Mouse (Mus musculus) hindbrain, embryonic 13.5 days (tissue): Measurements from ENCODE around the gene Ebpl. TPM values are rescaled to one million over a fixed set of nuclear protein-coding genes. Genes with fewer than 3 reads are reported as not detected.

Experiments used
- ATAC-seq: fragments of 200-750 bp; cut with Nextera tagmentation; 2 replicates; pipeline ENCODE4 v1.8.0; 2017; ENCODE audit warnings: moderate TSS enrichment; ENCODE audit not compliant: low FRiP score
- H3K27ac ChIP-seq: fragments of 300-500 bp; sonication (generic); 2 replicates; pipeline ENCODE4 v1.5.1; 2015; ENCODE audit warnings: inconsistent platforms, mild to moderate bottlenecking, moderate library complexity
- H3K27me3 ChIP-seq: fragments of 300-500 bp; sonication (generic); 2 replicates; pipeline ENCODE4 v1.6.1; 2015; ENCODE audit warnings: mild to moderate bottlenecking, inconsistent platforms
- H3K36me3 ChIP-seq: fragments of 300-500 bp; sonication (generic); 2 replicates; pipeline ENCODE4 v1.6.1; 2015; ENCODE audit warnings: mild to moderate bottlenecking, inconsistent platforms
- H3K4me1 ChIP-seq: fragments of 300-500 bp; sonication (generic); replicated peaks from 2 replicates; pipeline ENCODE4 v1.6.1; 2015; ENCODE audit warnings: inconsistent platforms
- H3K4me2 ChIP-seq: fragments of 300-500 bp; sonication (generic); 2 replicates; pipeline ENCODE4 v1.6.1; 2015; ENCODE audit warnings: inconsistent platforms, mild to moderate bottlenecking, moderate library complexity
- H3K4me3 ChIP-seq: fragments of 300-500 bp; sonication (generic); 2 replicates; pipeline ENCODE4 v1.5.1; 2015; ENCODE audit warnings: mild to moderate bottlenecking, inconsistent platforms
- H3K9ac ChIP-seq: fragments of 300-500 bp; sonication (generic); 2 replicates; pipeline ENCODE4 v1.6.1; 2015; ENCODE audit warnings: mild to moderate bottlenecking, inconsistent platforms
- H3K9me3 ChIP-seq: fragments of 300-500 bp; sonication (generic); 2 replicates; pipeline ENCODE4 v1.6.1; 2016; ENCODE audit warnings: inconsistent platforms
- WGBS: fragments of 180-500 bp; shearing (Covaris S2); methylation state at CpG from one replicate; pipeline ENCODE4 v1.1.7; 2015; 5-methylcytosine and 5-hydroxymethylcytosine counted together
- polyA plus RNA-seq: library from polyadenylated mRNA; unstranded; fragments of >200 nt; fragmentation: Nextera tagmentation; extraction: Ambion mirVana; gene quantifications from 2 replicates; pipeline ENCODE4 v1.2.1, GENCODE M21; 2015

Gene Ebpl
- polyA plus RNA-seq, 1 experiment from 2014 or later = 10.3 TPM

- H3K4me1 ChIP-seq = no peaks in the 10 kb centered on the region
- peaks cover 10% of the 10 kb centered on the region for H3K9me3 ChIP-seq
- WGBS = 86% methylated on average over 4 of the region's 4 CpGs
Observed at GRCm38 (mm10) chr14:61321200-61321599, 39.0 kb downstream of the Ebpl start.

GRCm38 (mm10) chr14:61320765-61321164 lies 39.5 kb downstream of the Ebpl start:
- Histone ChIP-seq H3K36me3 (0 out of 2 replicates have a peak, but pooled peaks cover 3% of the 10 kb centered on the region), H3K9me3 (peaks cover 10% of the 10 kb centered on the region), H3K4me2 (no peak overlapping the region), H3K4me1 (no peaks in the 10 kb centered on the region), H3K4me3 (no peak overlapping the region), H3K27ac (no peak overlapping the region), H3K27me3 (no peaks in the 10 kb centered on the region), H3K9ac (no peak overlapping the region)
- WGBS = 88% methylated on average over 1 of the region's 1 CpGs
- ATAC-seq = no peak

More at GRCm38 (mm10) chr14:61321200-61321599, 39.0 kb downstream of the Ebpl start:
- no peak overlapping the region for H3K9ac ChIP-seq
- no peak overlapping the region for H3K27ac ChIP-seq
- ATAC-seq = no peak
- H3K36me3 ChIP-seq = 0 out of 2 replicates have a peak, but pooled peaks cover 3% of the 10 kb centered on the region
- H3K4me3 ChIP-seq = no peak overlapping the region
- H3K27me3 ChIP-seq = no peaks in the 10 kb centered on the region
- no peak overlapping the region for H3K4me2 ChIP-seq

GRCm38 (mm10) chr14:61316861-61317260 lies 43.4 kb downstream of the Ebpl start:
- Histone ChIP-seq H3K4me1 (no peaks in the 10 kb centered on the region), H3K27ac (no peak overlapping the region), H3K4me2 (no peak overlapping the region), H3K9me3 (no peaks in the 10 kb centered on the region), H3K9ac (no peak overlapping the region), H3K27me3 (no peaks in the 10 kb centered on the region), H3K36me3 (no peaks in the 10 kb centered on the region), H3K4me3 (no peak overlapping the region)
- 42% methylated on average over 4 of the region's 4 CpGs for WGBS
- ATAC-seq = no peak

GRCm38 (mm10) chr14:61310963-61311362 lies 49.3 kb downstream of the Ebpl start:
- H3K4me3 ChIP-seq = no peak overlapping the region
- no peak for ATAC-seq

GRCm38 (mm10) chr14:61310036-61310772 lies 50.0 kb downstream of the Ebpl start:
- no peak overlapping the region for H3K4me3 ChIP-seq
- H3K4me1 ChIP-seq = 0 out of 2 replicates have a peak, but pooled peaks cover 5% of the 10 kb centered on the region
- no peak overlapping the region for H3K27ac ChIP-seq
- H3K9me3 ChIP-seq = no peaks in the 10 kb centered on the region
- H3K9ac ChIP-seq = no peak overlapping the region
- no peaks in the 10 kb centered on the region for H3K36me3 ChIP-seq
- no peaks in the 10 kb centered on the region for H3K27me3 ChIP-seq
- no peak for ATAC-seq
- H3K4me2 ChIP-seq = no peak overlapping the region
- 70% methylated on average over 7 of the region's 7 CpGs for WGBS

More at GRCm38 (mm10) chr14:61310963-61311362, 49.3 kb downstream of the Ebpl start:
- Histone ChIP-seq H3K9ac (no peak overlapping the region), H3K4me1 (0 out of 2 replicates have a peak, but pooled peaks cover 5% of the 10 kb centered on the region), H3K9me3 (no peaks in the 10 kb centered on the region), H3K4me2 (no peak overlapping the region), H3K27ac (no peak overlapping the region), H3K27me3 (no peaks in the 10 kb centered on the region), H3K36me3 (no peaks in the 10 kb centered on the region)
- 71% methylated on average over 12 of the region's 12 CpGs for WGBS

GRCm38 (mm10) chr14:61309593-61309992 lies 50.6 kb downstream of the Ebpl start, which contains the start of gene Arl11:
TSS of gene Arl11 (plus strand) at chr14:61309753.
- ATAC-seq = no peak

GRCm38 (mm10) chr14:61303969-61304609 lies 56.1 kb downstream of the Ebpl start:
- Histone ChIP-seq H3K36me3 (no peaks in the 10 kb centered on the region), H3K27me3 (no peaks in the 10 kb centered on the region), H3K4me3 (no peak overlapping the region), H3K4me1 (no peaks in the 10 kb centered on the region), H3K9me3 (0 out of 2 replicates have a peak, but pooled peaks cover 6% of the 10 kb centered on the region), H3K9ac (no peak overlapping the region), H3K27ac (no peak overlapping the region), H3K4me2 (no peak overlapping the region)
- ATAC-seq = no peak
- 82% methylated on average over 4 of the region's 4 CpGs for WGBS

More at GRCm38 (mm10) chr14:61309593-61309992, 50.6 kb downstream of the Ebpl start, which contains the start of gene Arl11:
- no peaks in the 10 kb centered on the region for H3K27me3 ChIP-seq
- H3K9ac ChIP-seq = no peak within 1 kb of the TSS
- no peak within 1 kb of the TSS for H3K27ac ChIP-seq
- H3K4me2 ChIP-seq = no peak within 1 kb of the TSS
- H3K9me3 ChIP-seq = no peaks in the 10 kb centered on the region
- no peak within 1 kb of the TSS for H3K4me3 ChIP-seq
- 71% methylated on average over 6 of the region's 6 CpGs for WGBS
- H3K36me3 ChIP-seq = no peaks in the 10 kb centered on the region
- H3K4me1 ChIP-seq = 0 out of 2 replicates have a peak, but pooled peaks cover 5% of the 10 kb centered on the region

GRCm38 (mm10) chr14:61302428-61302827 lies 57.8 kb downstream of the Ebpl start:
- 84% methylated on average over 2 of the region's 2 CpGs for WGBS
- no peak overlapping the region for H3K27ac ChIP-seq
- H3K4me1 ChIP-seq = no peaks in the 10 kb centered on the region
- no peak for ATAC-seq
- H3K4me2 ChIP-seq = no peak overlapping the region
- no peak overlapping the region for H3K9ac ChIP-seq
- 0 out of 2 replicates have a peak, but pooled peaks cover 6% of the 10 kb centered on the region for H3K9me3 ChIP-seq
- no peaks in the 10 kb centered on the region for H3K27me3 ChIP-seq
- no peak overlapping the region for H3K4me3 ChIP-seq
- no peaks in the 10 kb centered on the region for H3K36me3 ChIP-seq

- H3K36me3 ChIP-seq = no peaks in the 10 kb centered on the region
- H3K9me3 ChIP-seq = 0 out of 2 replicates have a peak, but pooled peaks cover 6% of the 10 kb centered on the region
- no peak overlapping the region for H3K4me2 ChIP-seq
- no peaks in the 10 kb centered on the region for H3K27me3 ChIP-seq
- H3K9ac ChIP-seq = no peak overlapping the region
- WGBS = 51% methylated on average over 2 of the region's 2 CpGs
- no peaks in the 10 kb centered on the region for H3K4me1 ChIP-seq
- H3K27ac ChIP-seq = no peak overlapping the region
- ATAC-seq = no peak
- H3K4me3 ChIP-seq = no peak overlapping the region
Observed at GRCm38 (mm10) chr14:61301323-61301722, 58.9 kb downstream of the Ebpl start.

- no peaks in the 10 kb centered on the region for H3K36me3 ChIP-seq
- H3K4me3 ChIP-seq = no peak overlapping the region
- 87% methylated on average over 6 of the region's 6 CpGs for WGBS
- H3K27me3 ChIP-seq = 0 out of 2 replicates have a peak, but pooled peaks cover 3% of the 10 kb centered on the region
- H3K9ac ChIP-seq = no peak overlapping the region
- H3K4me1 ChIP-seq = no peaks in the 10 kb centered on the region
- ATAC-seq = no peak
- H3K27ac ChIP-seq = no peak overlapping the region
- 0 out of 2 replicates have a peak, but pooled peaks cover 6% of the 10 kb centered on the region for H3K9me3 ChIP-seq
- no peak overlapping the region for H3K4me2 ChIP-seq
Observed at GRCm38 (mm10) chr14:61299810-61300209, 60.4 kb downstream of the Ebpl start.

GRCm38 (mm10) chr14:61294738-61295079 lies 65.5 kb downstream of the Ebpl start:
- Histone ChIP-seq H3K36me3 (no peaks in the 10 kb centered on the region), H3K9ac (no peak overlapping the region), H3K27ac (no peak overlapping the region), H3K4me3 (no peak overlapping the region), H3K9me3 (no peaks in the 10 kb centered on the region), H3K4me1 (no peaks in the 10 kb centered on the region), H3K4me2 (0 out of 2 replicates have a peak overlapping the region, but pooled peaks have one; percentile 5), H3K27me3 (0 out of 2 replicates have a peak, but pooled peaks cover 3% of the 10 kb centered on the region)
- no peak for ATAC-seq
- WGBS = 24% methylated on average over 6 of the region's 6 CpGs
